Comparison of ENCODE assay signal across 8 mouse cellular contexts in the genomic region with DNA sequence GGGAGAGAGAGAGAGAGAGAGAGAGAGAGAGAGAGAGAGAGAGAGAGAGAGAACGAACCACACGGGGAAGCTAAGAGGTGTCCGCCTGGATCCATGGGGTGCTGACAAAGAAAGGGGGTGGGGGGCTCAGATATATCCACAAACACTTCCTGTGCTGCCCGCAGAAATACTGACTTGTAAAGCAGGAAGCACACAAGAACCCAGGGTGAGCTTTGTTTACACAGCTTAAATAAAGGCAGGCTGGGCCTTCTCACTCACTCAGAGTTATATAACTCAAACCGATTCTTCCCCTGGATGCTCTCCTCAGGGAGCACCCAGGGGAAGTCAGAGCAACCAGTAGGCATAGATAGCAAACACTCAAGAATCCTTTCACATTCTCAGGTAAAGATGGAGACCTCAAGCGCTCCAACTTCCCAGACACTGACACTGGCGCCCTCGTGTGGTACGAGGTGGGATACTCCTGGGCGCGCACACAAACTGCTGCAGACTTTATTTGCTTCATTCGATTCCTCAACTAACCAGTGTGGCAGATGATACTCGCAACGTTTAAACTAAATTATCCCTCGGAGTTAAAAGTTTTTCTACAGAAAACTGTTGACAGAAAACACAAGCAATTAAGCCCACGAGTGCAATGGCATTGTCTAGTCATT. TPM values are rescaled to one million over a fixed set of nuclear protein-coding genes. Genes with fewer than 3 reads are reported as not detected.
DNase-seq lines count a peak whose midpoint lies in the region; ATAC-seq and TF ChIP-seq lines count a peak whose summit lies in the region.

No protein-coding gene starts in this region.

- no peak overlapping the region for H3K27ac ChIP-seq in hindbrain, embryonic 10.5 days
- H3K27ac ChIP-seq in hindbrain, embryonic 12.5 days = no peak overlapping the region
- no peak overlapping the region for H3K27ac ChIP-seq in kidney, adult 2 months (ENCODE audit: insufficient read depth, low read depth, low read length)
- H3K27ac ChIP-seq in limb, embryonic 12.5 days = no peak overlapping the region
- no peak overlapping the region for H3K27ac ChIP-seq in midbrain, embryonic 16.5 days (ENCODE audit: low read length)
- no peak overlapping the region for H3K27ac ChIP-seq in stomach, embryonic 14.5 days (ENCODE audit: low read length)

- 34% methylated on average over 16 of the region's 16 CpGs for WGBS in hindbrain, embryonic 10.5 days
- 38% methylated on average over 16 of the region's 16 CpGs for WGBS in hindbrain, embryonic 12.5 days
- 27% methylated on average over 16 of the region's 16 CpGs for WGBS in kidney, adult 2 months
- 35% methylated on average over 16 of the region's 16 CpGs for WGBS in limb, embryonic 12.5 days
- WGBS in midbrain, embryonic 16.5 days = 31% methylated on average over 16 of the region's 16 CpGs
- 25% methylated on average over 16 of the region's 16 CpGs for WGBS in stomach, embryonic 14.5 days

- no peaks in the 10 kb centered on the region for H3K9me3 ChIP-seq in hindbrain, embryonic 10.5 days
- H3K9me3 ChIP-seq in hindbrain, embryonic 12.5 days (replicated peaks) = no peaks in the 10 kb centered on the region
- no peaks in the 10 kb centered on the region for H3K9me3 ChIP-seq in limb, embryonic 12.5 days
- H3K9me3 ChIP-seq in midbrain, embryonic 16.5 days (replicated peaks; ENCODE audit: control insufficient read depth, low read length, poor library complexity, severe bottlenecking) = no peaks in the 10 kb centered on the region
- H3K9me3 ChIP-seq in stomach, embryonic 14.5 days (ENCODE audit: control insufficient read depth, low read depth, low read length) = no peaks in the 10 kb centered on the region

- H3K9ac ChIP-seq in hindbrain, embryonic 12.5 days = no peak overlapping the region
- no peak overlapping the region for H3K9ac ChIP-seq in limb, embryonic 12.5 days (replicated peaks)
- no peak overlapping the region for H3K9ac ChIP-seq in midbrain, embryonic 16.5 days (ENCODE audit: low read depth, low read length)
- no peak overlapping the region for H3K9ac ChIP-seq in stomach, embryonic 14.5 days (replicated peaks; ENCODE audit: low read depth, low read length)

- peak; percentile 88 for TF ChIP-seq CTCF in kidney, adult 2 months (conservative IDR thresholded peaks at IDR 0.05; ENCODE audit: insufficient read depth, insufficient read length, low read depth, low read length)

- no peak for TF ChIP-seq POLR2A in kidney, adult 2 months (IDR thresholded peaks at IDR 0.05; ENCODE audit: low read depth, low read length)

- H3K36me3 ChIP-seq in hindbrain, embryonic 10.5 days = no peaks in the 10 kb centered on the region
- no peaks in the 10 kb centered on the region for H3K36me3 ChIP-seq in hindbrain, embryonic 12.5 days
- no peaks in the 10 kb centered on the region for H3K36me3 ChIP-seq in kidney, adult 2 months (ENCODE audit: control insufficient read depth, insufficient read depth, low read length)
- no peaks in the 10 kb centered on the region for H3K36me3 ChIP-seq in limb, embryonic 12.5 days
- no peaks in the 10 kb centered on the region for H3K36me3 ChIP-seq in midbrain, embryonic 16.5 days (ENCODE audit: control insufficient read depth, insufficient read depth, low read length)
- H3K36me3 ChIP-seq in stomach, embryonic 14.5 days (ENCODE audit: control insufficient read depth, insufficient read depth, low read length) = no peaks in the 10 kb centered on the region

- no peak overlapping the region for H3K4me2 ChIP-seq in hindbrain, embryonic 12.5 days (replicated peaks)
- no peak overlapping the region for H3K4me2 ChIP-seq in limb, embryonic 12.5 days
- H3K4me2 ChIP-seq in midbrain, embryonic 16.5 days (ENCODE audit: low read length) = no peak overlapping the region
- H3K4me2 ChIP-seq in stomach, embryonic 14.5 days (replicated peaks; ENCODE audit: low read depth, low read length) = no peak overlapping the region

- H3K4me3 ChIP-seq in hindbrain, embryonic 10.5 days = no peak overlapping the region
- H3K4me3 ChIP-seq in hindbrain, embryonic 12.5 days = no peak overlapping the region
- no peak overlapping the region for H3K4me3 ChIP-seq in kidney, adult 2 months (ENCODE audit: insufficient read depth, low read depth, low read length)
- no peak overlapping the region for H3K4me3 ChIP-seq in limb, embryonic 12.5 days (replicated peaks)
- H3K4me3 ChIP-seq in midbrain, embryonic 16.5 days (ENCODE audit: low read depth, low read length) = no peak overlapping the region
- H3K4me3 ChIP-seq in stomach, embryonic 14.5 days (ENCODE audit: low read depth, low read length) = no peak overlapping the region

- intact Hi-C loops in gastrocnemius, postnatal 36 days (cut with DNase I) = loop anchor here (2.0 kb wide), 1 partner anchor 85 kb away; no protein-coding TSS in a partner anchor

- no peaks in the 10 kb centered on the region for H3K4me1 ChIP-seq in hindbrain, embryonic 10.5 days (replicated peaks)
- no peaks in the 10 kb centered on the region for H3K4me1 ChIP-seq in hindbrain, embryonic 12.5 days
- no peaks in the 10 kb centered on the region for H3K4me1 ChIP-seq in kidney, adult 2 months (ENCODE audit: control insufficient read depth, insufficient read depth, low read length)
- H3K4me1 ChIP-seq in limb, embryonic 12.5 days (replicated peaks) = no peaks in the 10 kb centered on the region
- H3K4me1 ChIP-seq in midbrain, embryonic 16.5 days (ENCODE audit: control insufficient read depth, insufficient read depth, low read length) = no peaks in the 10 kb centered on the region
- H3K4me1 ChIP-seq in stomach, embryonic 14.5 days (ENCODE audit: control insufficient read depth, insufficient read depth, low read length) = no peaks in the 10 kb centered on the region

- ATAC-seq in hindbrain, embryonic 12.5 days (ENCODE audit: low FRiP score) = no peak
- peak; percentile 73; the same call in 1 of the 2 replicates for ATAC-seq in limb, embryonic 12.5 days (ENCODE audit: insufficient number of reproducible peaks, insufficient read depth, low FRiP score, low TSS enrichment, low read depth)
- peak; percentile 58; the same call in 1 of the 2 replicates for ATAC-seq in midbrain, embryonic 16.5 days
- ATAC-seq in stomach, embryonic 14.5 days (ENCODE audit: insufficient number of reproducible peaks, insufficient read depth, low FRiP score, low read depth) = peak; percentile 58; the same call in 1 of the 2 replicates

- H3K27me3 ChIP-seq in hindbrain, embryonic 10.5 days (ENCODE audit: insufficient read depth, poor library complexity, severe bottlenecking) = no peaks in the 10 kb centered on the region
- H3K27me3 ChIP-seq in hindbrain, embryonic 12.5 days = no peaks in the 10 kb centered on the region
- H3K27me3 ChIP-seq in kidney, adult 2 months (replicated peaks; ENCODE audit: control insufficient read depth, insufficient read depth, low read length) = no peaks in the 10 kb centered on the region
- H3K27me3 ChIP-seq in limb, embryonic 12.5 days = no peaks in the 10 kb centered on the region
- no peaks in the 10 kb centered on the region for H3K27me3 ChIP-seq in midbrain, embryonic 16.5 days (ENCODE audit: control insufficient read depth, insufficient read depth, low read depth, low read length)
- H3K27me3 ChIP-seq in stomach, embryonic 14.5 days (ENCODE audit: control insufficient read depth, insufficient read depth, low read length) = no peaks in the 10 kb centered on the region

- peak; percentile 72 for DNase-seq in hindbrain, embryonic 10.5 days (ENCODE audit: low spot score)
- peak; percentile 81 for DNase-seq in embryo, embryonic 10.5 days (ENCODE audit: low spot score)
- peak; percentile 52 to 66 for DNase-seq in gastrocnemius, postnatal 36 days
- peak; percentile 68 for DNase-seq in kidney, adult 2 months

RNA-seq across cellular contexts. Expression of gene Zp3r, which starts 4.5 kb away (rescaled TPM):
- not detected in 2 replicates for polyA plus RNA-seq in hindbrain, embryonic 10.5 days (2016; fragmentation: Nextera tagmentation; extraction: Ambion mirVana)
- not detected in 2 replicates for polyA plus RNA-seq in hindbrain, embryonic 12.5 days (2016; fragmentation: Nextera tagmentation; extraction: Ambion mirVana)
- not detected for total RNA-seq in gastrocnemius, postnatal 36 days (2021)
- polyA plus RNA-seq in kidney, adult 2 months (2012; rRNA removed) = 0.10 TPM in 1 of 2 replicates, not detected in the other
- not detected in 2 replicates for polyA plus RNA-seq in limb, embryonic 12.5 days (2016; fragmentation: Nextera tagmentation; extraction: Ambion mirVana)
- polyA plus RNA-seq in midbrain, embryonic 16.5 days (2015; fragmentation: Nextera tagmentation; extraction: Ambion mirVana) = not detected in 2 replicates
- polyA plus RNA-seq in stomach, embryonic 14.5 days (2014; fragmentation: Nextera tagmentation; extraction: Ambion mirVana) = 0.14 and 0.52 TPM in 2 replicates

RNA-seq across cellular contexts. Expression of gene C4bp, which starts 27.5 kb away (rescaled TPM):
- polyA plus RNA-seq in hindbrain, embryonic 10.5 days (2016; fragmentation: Nextera tagmentation; extraction: Ambion mirVana) = not detected in 2 replicates
- not detected in 2 replicates for polyA plus RNA-seq in hindbrain, embryonic 12.5 days (2016; fragmentation: Nextera tagmentation; extraction: Ambion mirVana)
- total RNA-seq in gastrocnemius, postnatal 36 days (2021) = not detected
- polyA plus RNA-seq in kidney, adult 2 months (2012; rRNA removed) = 0.08 and 0.19 TPM in 2 replicates
- polyA plus RNA-seq in limb, embryonic 12.5 days (2016; fragmentation: Nextera tagmentation; extraction: Ambion mirVana) = not detected in 2 replicates
- 0.05 TPM in 1 of 2 replicates, not detected in the other for polyA plus RNA-seq in midbrain, embryonic 16.5 days (2015; fragmentation: Nextera tagmentation; extraction: Ambion mirVana)
- 0.17 and 0.27 TPM in 2 replicates for polyA plus RNA-seq in stomach, embryonic 14.5 days (2014; fragmentation: Nextera tagmentation; extraction: Ambion mirVana)
